Mouse (Mus musculus) gastrocnemius, postnatal 10 days (tissue): Measurements from ENCODE around the gene Ophn1. TPM values are rescaled to one million over a fixed set of nuclear protein-coding genes. Genes with fewer than 3 reads are reported as not detected.

Experiments used
- DNase-seq: peaks from one replicate; pipeline ENCODE4 v3.0.0; 2021; ENCODE audit warnings: mixed read lengths
- long read RNA-seq, 2 experiments: library from polyadenylated mRNA; stranded (forward); transcript quantifications; one replicate each; pipeline ENCODE4 v2.0.0; 2021
- total RNA-seq, 2 experiments: library from RNA; stranded (reverse); gene quantifications; 2 replicates each; pipeline ENCODE4 v1.2.3; 2021

Gene Ophn1
- total RNA-seq: 1 to 10 TPM; 7.1 to 8.7 TPM
- long read RNA-seq, experiment 1, full-length matches to known transcripts: 11 of 14 reads
- long read RNA-seq, experiment 1, partial matches to known transcripts: 1 of 14 reads
- long read RNA-seq, experiment 1, other reads (novel, unspliced or antisense): 2 of 14 reads
- long read RNA-seq, experiment 2, full-length matches to known transcripts: 4 of 7 reads
- long read RNA-seq, experiment 2, partial matches to known transcripts: 1 of 7 reads
- long read RNA-seq, experiment 2, other reads (novel, unspliced or antisense): 2 of 7 reads

GRCm38 (mm10) chrX:98890406-98891116 is at the start of gene Ophn1:
Ophn1 (minus strand) TSS chrX:98891025.
- DNase-seq: peak; percentile 61

- peak; percentile 92 for DNase-seq
Observed at GRCm38 (mm10) chrX:98937555-98938294, 46.9 kb upstream of the Ophn1 start.

- peak; percentile 94 for DNase-seq
Observed at GRCm38 (mm10) chrX:98936707-98937554, 46.1 kb upstream of the Ophn1 start.

- DNase-seq: no peak
Observed at GRCm38 (mm10) chrX:98936101-98936500, 45.3 kb upstream of the Ophn1 start, which contains the start of gene Yipf6. Yipf6 (plus strand) TSS chrX:98936316.

GRCm38 (mm10) chrX:98919423-98919822 is 28.6 kb upstream of the Ophn1 start:
- DNase-seq: no peak

GRCm38 (mm10) chrX:98908910-98909309 is 18.1 kb upstream of the Ophn1 start:
- no peak for DNase-seq

- DNase-seq: no peak
Observed at GRCm38 (mm10) chrX:98904226-98904625, 13.4 kb upstream of the Ophn1 start.

- peak; percentile 57 for DNase-seq
Observed at GRCm38 (mm10) chrX:98898307-98898706, 7.5 kb upstream of the Ophn1 start.

GRCm38 (mm10) chrX:98890072-98890405 is 786 bp downstream of the Ophn1 start:
- peak; percentile 3 for DNase-seq

- DNase-seq: no peak
Observed at GRCm38 (mm10) chrX:98881983-98882382, 8.8 kb downstream of the Ophn1 start.

GRCm38 (mm10) chrX:98881085-98881484 is 9.7 kb downstream of the Ophn1 start:
- DNase-seq: no peak

- no peak for DNase-seq
Observed at GRCm38 (mm10) chrX:98880314-98880713, 10.5 kb downstream of the Ophn1 start.

GRCm38 (mm10) chrX:98875144-98875543 is 15.7 kb downstream of the Ophn1 start:
- no peak for DNase-seq

GRCm38 (mm10) chrX:98874086-98874485 is 16.7 kb downstream of the Ophn1 start:
- DNase-seq: no peak

GRCm38 (mm10) chrX:98872064-98872463 is 18.8 kb downstream of the Ophn1 start:
- no peak for DNase-seq

- DNase-seq: no peak
Observed at GRCm38 (mm10) chrX:98870541-98870940, 20.3 kb downstream of the Ophn1 start.

GRCm38 (mm10) chrX:98869735-98870134 is 21.1 kb downstream of the Ophn1 start:
- peak; percentile 7 for DNase-seq

GRCm38 (mm10) chrX:98869165-98869564 is 21.7 kb downstream of the Ophn1 start:
- no peak for DNase-seq

GRCm38 (mm10) chrX:98860167-98860566 is 30.7 kb downstream of the Ophn1 start:
- DNase-seq: no peak

GRCm38 (mm10) chrX:98856046-98856445 is 34.8 kb downstream of the Ophn1 start:
- DNase-seq: peak; percentile 43

- DNase-seq: no peak
Observed at GRCm38 (mm10) chrX:98850869-98851268, 40.0 kb downstream of the Ophn1 start.

- no peak for DNase-seq
Observed at GRCm38 (mm10) chrX:98841606-98842005, 49.2 kb downstream of the Ophn1 start.
